Mouse (Mus musculus) fibroblast of lung, adult 2 months (primary cell): ENCODE results near the gene Sgsm2.
"Not testable (repeated sequence)": the region's sequence is repeated elsewhere in the genome, so short reads cannot be mapped to it uniquely, and the experiment has no call there.

Experiments used
- DNase-seq: peaks from one replicate; pipeline ENCODE4 v3.0.0-alpha.2; 2011; ENCODE audit warnings: low read depth

Gene Sgsm2

GRCm38 (mm10) chr11:74828404-74828931, 68.4 kb downstream of the Sgsm2 start:
- DNase-seq, result no peak

- no peak for DNase-seq
Measured at GRCm38 (mm10) chr11:74827791-74828403, 69.0 kb downstream of the Sgsm2 start.

GRCm38 (mm10) chr11:74826702-74827101, 70.2 kb downstream of the Sgsm2 start:
- no peak for DNase-seq

- DNase-seq, result no peak
Measured at GRCm38 (mm10) chr11:74826151-74826550, 70.7 kb downstream of the Sgsm2 start.

- DNase-seq, result peak; percentile 60
Measured at GRCm38 (mm10) chr11:74822746-74823440, 74.0 kb downstream of the Sgsm2 start.

- DNase-seq, result no peak
Measured at GRCm38 (mm10) chr11:74821463-74821862, 75.4 kb downstream of the Sgsm2 start.

GRCm38 (mm10) chr11:74820921-74821320, 75.9 kb downstream of the Sgsm2 start:
- no peak for DNase-seq

GRCm38 (mm10) chr11:74815795-74816194, 81.1 kb downstream of the Sgsm2 start:
- no peak for DNase-seq

- no peak for DNase-seq
Measured at GRCm38 (mm10) chr11:74811538-74811937, 85.3 kb downstream of the Sgsm2 start.

GRCm38 (mm10) chr11:74811027-74811426, 85.8 kb downstream of the Sgsm2 start:
- not testable (repeated sequence) for DNase-seq

GRCm38 (mm10) chr11:74810134-74810533, 86.7 kb downstream of the Sgsm2 start:
- no peak for DNase-seq

- no peak for DNase-seq
Measured at GRCm38 (mm10) chr11:74808251-74808853, 88.5 kb downstream of the Sgsm2 start.

GRCm38 (mm10) chr11:74807246-74807882, 89.5 kb downstream of the Sgsm2 start:
- DNase-seq, result no peak

GRCm38 (mm10) chr11:74804081-74804627, 92.7 kb downstream of the Sgsm2 start:
- DNase-seq, result no peak

- no peak for DNase-seq
Measured at GRCm38 (mm10) chr11:74800658-74801057, 96.2 kb downstream of the Sgsm2 start.
